Mouse (Mus musculus) myocyte (in vitro differentiated cells): ENCODE data around the gene Zbtb38. TPM values are rescaled to one million over a fixed set of nuclear protein-coding genes. Genes with fewer than 3 reads are reported as not detected.
"Not testable (repeated sequence)": the region's sequence is repeated elsewhere in the genome, so short reads cannot be mapped to it uniquely, and the experiment has no call there.

Experiments used
- H3K27me3 ChIP-seq: one replicate; pipeline ENCODE4 v1.6.1; 2011; ENCODE audit not compliant: control insufficient read depth, insufficient read depth, insufficient read length
- H3K36me3 ChIP-seq: one replicate; pipeline ENCODE4 v1.6.1; 2011; ENCODE audit not compliant: control insufficient read depth, insufficient read depth
- H3K4me2 ChIP-seq: one replicate; pipeline ENCODE4 v1.6.1; 2011; ENCODE audit warnings: low read depth, control low read depth
- H3K4me3 ChIP-seq: one replicate; pipeline ENCODE4 v1.5.1; 2011; ENCODE audit warnings: mild to moderate bottlenecking, control low read depth, moderate library complexity
- H3K79me2 ChIP-seq: one replicate; pipeline ENCODE4 v1.6.1; 2011; ENCODE audit not compliant: control insufficient read depth, insufficient read depth
- H3ac ChIP-seq: one replicate; pipeline ENCODE4 v1.6.1; 2011; ENCODE audit not compliant: control insufficient read depth, insufficient read length
- CEBPB ChIP-seq: IDR thresholded peaks from 2 replicates; pipeline ENCODE4 v1.6.1; 2011; ENCODE audit warnings: mild to moderate bottlenecking, moderate library complexity; ENCODE audit not compliant: poor library complexity, insufficient read depth, severe bottlenecking
- E2F4 ChIP-seq: IDR thresholded peaks from one replicate; pipeline ENCODE4 v1.6.1; 2011; ENCODE audit warnings: mild to moderate bottlenecking, control low read depth, moderate library complexity; ENCODE audit not compliant: insufficient read depth
- MAX ChIP-seq: IDR thresholded peaks from one replicate; pipeline ENCODE4 v1.6.1; 2011; ENCODE audit warnings: low read depth, mild to moderate bottlenecking, control low read depth
- MYOD1 ChIP-seq, 3 experiments: IDR thresholded peaks; one replicate each; pipeline ENCODE4 v1.6.1; 2011; ENCODE audit warnings: control low read depth in 2 of 3, low read depth in 2 of 3, mild to moderate bottlenecking in 2 of 3, moderate library complexity in 1 of 3; ENCODE audit not compliant: insufficient read length in 2 of 3, control insufficient read depth in 1 of 3
- MYOG ChIP-seq, 3 experiments: IDR thresholded peaks; one replicate each; pipeline ENCODE4 v1.6.1; 2011; ENCODE audit warnings: control low read depth in 2 of 3, low read depth in 2 of 3, mild to moderate bottlenecking in 2 of 3; ENCODE audit not compliant: insufficient read length in 2 of 3, control insufficient read depth in 1 of 3, insufficient read depth in 1 of 3
- POLR2A ChIP-seq: IDR thresholded peaks from one replicate; pipeline ENCODE4 v1.6.1; 2011; ENCODE audit warnings: low read depth, mild to moderate bottlenecking, control low read depth, moderate library complexity; ENCODE audit not compliant: insufficient read length
- POLR2AphosphoS2 ChIP-seq: IDR thresholded peaks from one replicate; pipeline ENCODE4 v1.6.1; 2011; ENCODE audit warnings: low read depth, control low read depth; ENCODE audit not compliant: insufficient read length
- REST ChIP-seq: IDR thresholded peaks from one replicate; pipeline ENCODE4 v1.6.1; 2011; ENCODE audit warnings: mild to moderate bottlenecking, control low read depth, moderate library complexity; ENCODE audit not compliant: insufficient read depth, insufficient read length
- SRF ChIP-seq: IDR thresholded peaks from one replicate; pipeline ENCODE4 v1.6.1; 2011; ENCODE audit warnings: low read depth; ENCODE audit not compliant: control insufficient read depth, insufficient read length
- TCF12 ChIP-seq: IDR thresholded peaks from one replicate; pipeline ENCODE4 v1.6.1; 2011; ENCODE audit warnings: mild to moderate bottlenecking, control low read depth; ENCODE audit not compliant: poor library complexity, insufficient read depth, severe bottlenecking
- TCF3 ChIP-seq: IDR thresholded peaks from one replicate; pipeline ENCODE4 v1.6.1; 2011; ENCODE audit warnings: low read depth, control low read depth; ENCODE audit not compliant: insufficient read length
- USF1 ChIP-seq: IDR thresholded peaks from one replicate; pipeline ENCODE4 v1.6.1; 2011; ENCODE audit warnings: low read depth, mild to moderate bottlenecking, control low read depth, moderate library complexity
- polyA plus RNA-seq: library from polyadenylated mRNA; unstranded; fragments of >200 nt; fragmentation: generic; extraction: Trizol; gene quantifications from one replicate; pipeline ENCODE4 v1.2.1, GENCODE M21; 2012; ENCODE audit warnings: missing spikeins

The Zbtb38 gene
- polyA plus RNA-seq, 1 experiment = 9.1 TPM

GRCm38 (mm10) chr9:96685600-96686084 is 67.0 kb downstream of the Zbtb38 start:
- peaks cover 39% of the 10 kb centered on the region for H3K36me3 ChIP-seq
- H3ac ChIP-seq = no peak overlapping the region
- no peak overlapping the region for H3K4me3 ChIP-seq
- no peaks in the 10 kb centered on the region for H3K79me2 ChIP-seq
- H3K27me3 ChIP-seq = no peaks in the 10 kb centered on the region
- TF ChIP-seq MAX (no peak), POLR2AphosphoS2 (no peak), USF1 (no peak), MYOG (IDR thresholded peaks at IDR 0.05; ENCODE audit: control insufficient read depth in 1 of 3, insufficient read depth in 1 of 3, insufficient read length in 2 of 3, low read depth in 2 of 3) (no peak), POLR2A (no peak), SRF (no peak), E2F4 (no peak), REST (no peak), TCF3 (no peak), TCF12 (no peak), CEBPB (no peak), MYOD1 (IDR thresholded peaks at IDR 0.05; ENCODE audit: control insufficient read depth in 1 of 3, insufficient read length in 2 of 3, low read depth in 2 of 3) (no peak)
- H3K4me2 ChIP-seq = no peak overlapping the region

GRCm38 (mm10) chr9:96684866-96685599 is 67.6 kb downstream of the Zbtb38 start:
- Histone ChIP-seq H3K79me2 (no peaks in the 10 kb centered on the region), H3ac (no peak overlapping the region), H3K4me3 (no peak overlapping the region)

GRCm38 (mm10) chr9:96684165-96684792 is 68.4 kb downstream of the Zbtb38 start:
- H3K27me3 ChIP-seq = no peaks in the 10 kb centered on the region
- H3K79me2 ChIP-seq = no peaks in the 10 kb centered on the region
- H3K4me2 ChIP-seq = no peak overlapping the region
- H3ac ChIP-seq = no peak overlapping the region
- H3K36me3 ChIP-seq = peaks cover 39% of the 10 kb centered on the region
- TF ChIP-seq POLR2A (no peak), TCF12 (no peak), E2F4 (no peak), MAX (no peak), REST (no peak), MYOD1 (IDR thresholded peaks at IDR 0.05; ENCODE audit: control insufficient read depth in 1 of 3, insufficient read length in 2 of 3, low read depth in 2 of 3) (no peak), POLR2AphosphoS2 (no peak), SRF (no peak), TCF3 (no peak), MYOG (IDR thresholded peaks at IDR 0.05; ENCODE audit: control insufficient read depth in 1 of 3, insufficient read depth in 1 of 3, insufficient read length in 2 of 3, low read depth in 2 of 3) (no peak), CEBPB (no peak), USF1 (no peak)
- H3K4me3 ChIP-seq = no peak overlapping the region

More at GRCm38 (mm10) chr9:96684866-96685599, 67.6 kb downstream of the Zbtb38 start:
- H3K27me3 ChIP-seq = no peaks in the 10 kb centered on the region
- TF ChIP-seq POLR2AphosphoS2 (no peak), REST (no peak)
- H3K36me3 ChIP-seq = peaks cover 39% of the 10 kb centered on the region
- no peak overlapping the region for H3K4me2 ChIP-seq

DNA sequence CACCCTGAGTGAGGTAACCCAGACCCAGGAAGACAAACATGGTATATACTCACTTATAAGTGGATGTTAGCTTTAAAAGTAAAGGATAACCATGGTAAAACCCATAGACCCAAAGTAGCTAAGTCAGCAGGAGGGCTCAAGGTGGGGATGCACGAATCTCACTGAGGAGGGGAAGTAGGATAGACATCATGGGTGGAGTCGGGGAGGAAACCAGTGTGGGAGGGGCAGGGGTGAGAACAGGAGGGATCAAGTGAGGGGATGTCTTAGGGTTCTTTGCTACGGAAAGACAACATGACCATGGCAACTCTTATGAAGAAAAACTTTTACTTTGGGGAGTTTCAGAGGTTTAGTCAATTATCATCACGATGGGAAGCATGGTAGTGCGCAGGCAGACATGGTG is 74.0 kb downstream of the Zbtb38 start:
- no peaks in the 10 kb centered on the region for H3K27me3 ChIP-seq
- H3ac ChIP-seq = no peak overlapping the region
- H3K4me3 ChIP-seq = no peak overlapping the region
- H3K36me3 ChIP-seq = peaks cover 11% of the 10 kb centered on the region
- no peaks in the 10 kb centered on the region for H3K79me2 ChIP-seq
- TF ChIP-seq POLR2A (no peak), CEBPB (no peak)
- no peak overlapping the region for H3K4me2 ChIP-seq

- H3ac ChIP-seq, H3K36me3 ChIP-seq, H3K27me3 ChIP-seq, H3K79me2 ChIP-seq, H3K4me2 ChIP-seq, H3K4me3 ChIP-seq: not testable (repeated sequence)
Observed at GRCm38 (mm10) chr9:96677711-96678110, 74.9 kb downstream of the Zbtb38 start.
